Mouse (Mus musculus) T-cell, adult 66 days (primary cell): Measurements from ENCODE around the gene Arhgef19. TPM values are rescaled to one million over a fixed set of nuclear protein-coding genes. Genes with fewer than 3 reads are reported as not detected.

ENCODE experiments used
- total RNA-seq, 2 experiments: library from RNA; stranded (reverse); gene quantifications; 3 replicates in 1 of 2; 4 replicates in 1 of 2; pipeline ENCODE4 v1.2.4; 2023

The Arhgef19 gene
- total RNA-seq: not detected

GRCm38 (mm10) chr4:141239388-141240125, at the start of gene Arhgef19:
Arhgef19 (plus strand) TSS chr4:141239499.

GRCm38 (mm10) chr4:141213770-141214336, 25.4 kb upstream of the Arhgef19 start, which contains the start of gene Rsg1:
Rsg1 (plus strand) TSS chr4:141213956.

GRCm38 (mm10) chr4:141301116-141301553, 61.8 kb downstream of the Arhgef19 start, which contains the start of gene Epha2:
Epha2 (plus strand) TSS chr4:141301240.

Other genes starting within 250 kb of the Arhgef19 start
- under 1 TPM in 1 of 2 experiments, not detected in 1; 0.53 TPM for gene Mfap2, start 229.1 kb upstream of the Arhgef19 start, total RNA-seq
- gene Crocc, start 178.9 kb upstream of the Arhgef19 start, total RNA-seq: 10 to 100 TPM; 11.9 to 13.1 TPM
- 10 to 100 TPM; 73.6 to 80.9 TPM for gene Necap2, start 161.1 kb upstream of the Arhgef19 start, total RNA-seq
- gene Spata21, start 151.2 kb upstream of the Arhgef19 start, total RNA-seq: not detected
- 100 to 1,000 TPM in 1 of 2 experiments, 10 to 100 TPM in 1; 90.7 to 104 TPM for gene Szrd1, start 99.7 kb upstream of the Arhgef19 start, total RNA-seq
- gene Fbxo42, start 91.6 kb upstream of the Arhgef19 start, total RNA-seq: 10 to 100 TPM; 19.8 to 22.1 TPM
- 1 to 10 TPM; 3.1 to 5.2 TPM for gene Rsg1, start 25.5 kb upstream of the Arhgef19 start, total RNA-seq
- 1 to 10 TPM in 1 of 2 experiments, under 1 TPM in 1; 0.18 to 1.9 TPM for gene Epha2, start 61.7 kb downstream of the Arhgef19 start, total RNA-seq
- not detected for gene Fam131c, start 128.7 kb downstream of the Arhgef19 start, total RNA-seq
- not detected for gene Clcnka, start 159.2 kb downstream of the Arhgef19 start, total RNA-seq
- gene Clcnkb, start 176.5 kb downstream of the Arhgef19 start, total RNA-seq: not detected
- gene Hspb7, start 181.3 kb downstream of the Arhgef19 start, total RNA-seq: not detected
- gene Srarp, start 196.6 kb downstream of the Arhgef19 start, total RNA-seq: not detected
- 10 to 100 TPM; 32.7 to 38.5 TPM for gene Zbtb17, start 205.2 kb downstream of the Arhgef19 start, total RNA-seq